Mouse (Mus musculus) hindbrain, embryonic 14.5 days (tissue): ENCODE data around the gene Mettl1. TPM values are rescaled to one million over a fixed set of nuclear protein-coding genes. Genes with fewer than 3 reads are reported as not detected.

Experiments used
- ATAC-seq: fragments of 200-750 bp; cut with Nextera tagmentation; 2 replicates; pipeline ENCODE4 v1.8.0; 2017; ENCODE audit warnings: moderate number of reproducible peaks, mild to moderate bottlenecking, moderate TSS enrichment, moderate library complexity; ENCODE audit not compliant: low FRiP score
- DNase-seq: peaks from one replicate; pipeline ENCODE4 v3.0.0-alpha.2; 2015; ENCODE audit warnings: low spot score
- H3K27ac ChIP-seq: fragments of 300-500 bp; sonication (generic); 2 replicates; pipeline ENCODE4 v1.5.1; 2014; ENCODE audit warnings: mild to moderate bottlenecking, moderate library complexity
- H3K27me3 ChIP-seq: fragments of 300-500 bp; sonication (generic); 2 replicates; pipeline ENCODE4 v1.6.1; 2014; ENCODE audit warnings: mild to moderate bottlenecking, low read length, mixed read lengths; ENCODE audit not compliant: control insufficient read depth, insufficient read depth
- H3K36me3 ChIP-seq: fragments of 300-500 bp; sonication (generic); replicated peaks from 2 replicates; pipeline ENCODE4 v1.6.1; 2014; ENCODE audit not compliant: control insufficient read depth, insufficient read depth
- H3K4me1 ChIP-seq: fragments of 300-500 bp; sonication (generic); replicated peaks from 2 replicates; pipeline ENCODE4 v1.6.1; 2014; ENCODE audit warnings: antibody characterized with exemption, low read length, mixed read lengths; ENCODE audit not compliant: control insufficient read depth, insufficient read depth
- H3K4me2 ChIP-seq: fragments of 300-500 bp; sonication (generic); replicated peaks from 2 replicates; pipeline ENCODE4 v1.6.1; 2014; ENCODE audit warnings: mild to moderate bottlenecking, moderate library complexity
- H3K4me3 ChIP-seq: fragments of 300-500 bp; sonication (generic); replicated peaks from 2 replicates; pipeline ENCODE4 v1.5.1; 2014; ENCODE audit warnings: mild to moderate bottlenecking, low read length
- H3K9ac ChIP-seq: fragments of 300-500 bp; sonication (generic); 2 replicates; pipeline ENCODE4 v1.6.1; 2014
- H3K9me3 ChIP-seq: fragments of 300-500 bp; sonication (generic); 2 replicates; pipeline ENCODE4 v1.6.1; 2016; ENCODE audit warnings: low read length; ENCODE audit not compliant: control insufficient read depth
- WGBS: fragments of 180-500 bp; shearing (Covaris S2); extraction: QIAGEN DNeasy Blood & Tissue Kit; methylation state at CpG from one replicate; pipeline ENCODE4 v1.1.7; 2014; 5-methylcytosine and 5-hydroxymethylcytosine counted together
- polyA plus RNA-seq: library from polyadenylated mRNA; unstranded; fragments of >200 nt; fragmentation: Nextera tagmentation; extraction: Ambion mirVana; gene quantifications from 2 replicates; pipeline ENCODE4 v1.2.1, GENCODE M21; 2014

Mettl1 gene
- polyA plus RNA-seq, 1 experiment from 2014 or later = 22.1 TPM

GRCm38 (mm10) chr10:127041774-127042338, 642 bp downstream of the Mettl1 start:
- Histone ChIP-seq H3K36me3 (peaks cover 6% of the 10 kb centered on the region; the same call in 1 of the 2 replicates), H3K9me3 (no peaks in the 10 kb centered on the region), H3K4me3 (peak overlapping the region; percentile 63), H3K27me3 (peaks cover 11% of the 10 kb centered on the region; the same call in 1 of the 2 replicates), H3K9ac (peak overlapping the region; percentile 82), H3K27ac (peak overlapping the region; percentile 4; the same call in 1 of the 2 replicates), H3K4me1 (peaks cover 6% of the 10 kb centered on the region), H3K4me2 (peak overlapping the region; percentile 98)
- WGBS = under 1% methylated on average over 44 of the region's 44 CpGs
- ATAC-seq = peak; percentile 87
- peak; percentile 95 for DNase-seq

- Histone ChIP-seq H3K4me1 (peaks cover 6% of the 10 kb centered on the region), H3K4me3 (peak overlapping the region; percentile 63), H3K36me3 (peaks cover 6% of the 10 kb centered on the region; the same call in 1 of the 2 replicates), H3K4me2 (peak overlapping the region; percentile 98), H3K27me3 (peaks cover 14% of the 10 kb centered on the region), H3K9ac (peak overlapping the region; percentile 82), H3K9me3 (no peaks in the 10 kb centered on the region), H3K27ac (no peak overlapping the region)
- 18% methylated on average over 5 of the region's 5 CpGs for WGBS
- ATAC-seq (no peak), DNase-seq (no peak)
These were observed 1.4 kb downstream of the Mettl1 start for GRCm38 (mm10) chr10:127042468-127043115.

GRCm38 (mm10) chr10:127043187-127043586, 2.0 kb downstream of the Mettl1 start:
- ATAC-seq (no peak), DNase-seq (no peak)
- Histone ChIP-seq H3K9ac (no peak overlapping the region), H3K27ac (no peak overlapping the region), H3K4me1 (peaks cover 6% of the 10 kb centered on the region), H3K4me2 (peak overlapping the region; percentile 98; the same call in 1 of the 2 replicates), H3K9me3 (no peaks in the 10 kb centered on the region), H3K36me3 (peaks cover 6% of the 10 kb centered on the region; the same call in 1 of the 2 replicates), H3K4me3 (no peak overlapping the region), H3K27me3 (peaks cover 20% of the 10 kb centered on the region)
- 78% methylated on average over 6 of the region's 6 CpGs for WGBS

GRCm38 (mm10) chr10:127047954-127048353, 6.7 kb downstream of the Mettl1 start, which contains the start of gene Cyp27b1:
Gene Cyp27b1 (plus strand): TSS chr10:127048250.
- H3K9ac ChIP-seq = no peak within 1 kb of the TSS
- no peaks in the 10 kb centered on the region for H3K9me3 ChIP-seq
- H3K4me3 ChIP-seq = peak within 1 kb of the TSS; percentile 11; the same call in 1 of the 2 replicates
- H3K36me3 ChIP-seq = peaks cover 7% of the 10 kb centered on the region
- H3K27me3 ChIP-seq = peaks cover 53% of the 10 kb centered on the region
- H3K4me1 ChIP-seq = no peaks in the 10 kb centered on the region
- ATAC-seq (no peak), DNase-seq (no peak)
- no peak within 1 kb of the TSS for H3K27ac ChIP-seq
- H3K4me2 ChIP-seq = no peak within 1 kb of the TSS
- 37% methylated on average over 5 of the region's 5 CpGs for WGBS

GRCm38 (mm10) chr10:127048608-127049394, 7.6 kb downstream of the Mettl1 start:
- H3K4me1 ChIP-seq = no peaks in the 10 kb centered on the region

GRCm38 (mm10) chr10:127049395-127050118, 8.3 kb downstream of the Mettl1 start:
- H3K4me1 ChIP-seq = no peaks in the 10 kb centered on the region
- WGBS = 4% methylated on average over 29 of the region's 29 CpGs
- no peak for ATAC-seq
- no peaks in the 10 kb centered on the region for H3K9me3 ChIP-seq
- peaks cover 53% of the 10 kb centered on the region for H3K27me3 ChIP-seq
- no peak overlapping the region for H3K9ac ChIP-seq
- no peak for DNase-seq
- peaks cover 23% of the 10 kb centered on the region for H3K36me3 ChIP-seq
- H3K4me3 ChIP-seq = peak overlapping the region; percentile 11; the same call in 1 of the 2 replicates
- H3K27ac ChIP-seq = no peak overlapping the region
- no peak overlapping the region for H3K4me2 ChIP-seq

More at GRCm38 (mm10) chr10:127048608-127049394, 7.6 kb downstream of the Mettl1 start:
- DNase-seq (no peak), ATAC-seq (no peak)
- peak overlapping the region; percentile 11; the same call in 1 of the 2 replicates for H3K4me3 ChIP-seq
- no peaks in the 10 kb centered on the region for H3K9me3 ChIP-seq
- 4% methylated on average over 35 of the region's 35 CpGs for WGBS
- peaks cover 53% of the 10 kb centered on the region for H3K27me3 ChIP-seq
- H3K36me3 ChIP-seq = peaks cover 15% of the 10 kb centered on the region
- H3K9ac ChIP-seq = no peak overlapping the region
- no peak overlapping the region for H3K4me2 ChIP-seq
- no peak overlapping the region for H3K27ac ChIP-seq

- Histone ChIP-seq H3K4me3 (no peak overlapping the region), H3K4me1 (no peaks in the 10 kb centered on the region), H3K4me2 (no peak overlapping the region), H3K9me3 (no peaks in the 10 kb centered on the region), H3K9ac (no peak overlapping the region), H3K36me3 (peaks cover 23% of the 10 kb centered on the region), H3K27ac (no peak overlapping the region), H3K27me3 (peaks cover 53% of the 10 kb centered on the region)
- 23% methylated on average over 10 of the region's 10 CpGs for WGBS
- DNase-seq = no peak
- ATAC-seq = no peak
These were observed 8.9 kb downstream of the Mettl1 start for GRCm38 (mm10) chr10:127050119-127050474.

GRCm38 (mm10) chr10:127054646-127055045, 13.4 kb downstream of the Mettl1 start:
- WGBS = 74% methylated on average over 4 of the region's 4 CpGs
- ATAC-seq = no peak
- no peak overlapping the region for H3K4me3 ChIP-seq
- no peak overlapping the region for H3K27ac ChIP-seq
- H3K27me3 ChIP-seq = peaks cover 30% of the 10 kb centered on the region
- no peak overlapping the region for H3K9ac ChIP-seq
- H3K4me1 ChIP-seq = peaks cover 11% of the 10 kb centered on the region
- DNase-seq = no peak
- H3K4me2 ChIP-seq = no peak overlapping the region
- peaks cover 52% of the 10 kb centered on the region for H3K36me3 ChIP-seq
- no peaks in the 10 kb centered on the region for H3K9me3 ChIP-seq
